Comparison of ENCODE assay signal across 24 mouse cellular contexts in the genomic region with DNA sequence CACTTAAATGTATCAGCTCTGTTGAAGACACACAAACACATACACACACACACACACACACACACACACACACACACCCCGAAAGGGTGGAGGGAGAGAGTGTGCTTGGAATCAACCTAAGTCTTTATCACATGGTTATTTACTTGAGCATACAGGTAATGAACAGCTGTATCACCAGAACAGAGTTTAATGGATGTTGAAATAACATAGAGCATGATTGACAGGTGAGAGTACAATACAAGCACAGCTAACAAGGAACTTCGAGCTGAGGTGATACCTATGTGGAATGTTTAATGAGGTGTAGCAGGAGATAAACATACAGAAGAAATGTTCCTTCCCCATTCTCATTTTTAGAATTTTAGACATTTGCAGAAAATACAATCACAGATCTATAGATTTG.
"Had no signal": no experiment of that assay in that cellular context is flagged by ENCODE, and none has a peak within 500 bp of the region (broad histone marks: within the 10 kb centered on the region; RNA-seq: fewer than 3 reads in every experiment).

No protein-coding gene starts in this region.

- H3K9me3 ChIP-seq: liver, embryonic 13.5 days; liver, embryonic 15.5 days; lung, embryonic 15.5 days; megakaryocyte, embryonic 14.5 days; midbrain, embryonic 13.5 days; midbrain, embryonic 15.5 days; neural tube, embryonic 13.5 days; neural tube, embryonic 15.5 days; stomach, embryonic 15.5 days had no signal

- H3K36me3 ChIP-seq: liver, embryonic 13.5 days; liver, embryonic 15.5 days; lung, embryonic 15.5 days; midbrain, embryonic 13.5 days; midbrain, embryonic 15.5 days; neural tube, embryonic 13.5 days; neural tube, embryonic 15.5 days; stomach, embryonic 15.5 days had no signal

- H3K27me3 ChIP-seq: liver, embryonic 13.5 days; liver, embryonic 15.5 days; lung, embryonic 15.5 days; megakaryocyte, embryonic 14.5 days; midbrain, embryonic 13.5 days; midbrain, embryonic 15.5 days; neural tube, embryonic 13.5 days; neural tube, embryonic 15.5 days; stomach, embryonic 15.5 days had no signal

- H3K27ac ChIP-seq: liver, embryonic 13.5 days; liver, embryonic 15.5 days; lung, embryonic 15.5 days; macrophage; midbrain, embryonic 13.5 days; midbrain, embryonic 15.5 days; neural tube, embryonic 13.5 days; neural tube, embryonic 15.5 days; stomach, embryonic 15.5 days had no signal

- H3K4me2 ChIP-seq: liver, embryonic 13.5 days; liver, embryonic 15.5 days; lung, embryonic 15.5 days; midbrain, embryonic 11.5 days; midbrain, embryonic 13.5 days; midbrain, embryonic 15.5 days; neural tube, embryonic 13.5 days; neural tube, embryonic 15.5 days; stomach, embryonic 15.5 days had no signal

- H3K9ac ChIP-seq: liver, embryonic 13.5 days; liver, embryonic 15.5 days; liver, postnatal 0 days; lung, embryonic 15.5 days; midbrain, embryonic 13.5 days; midbrain, embryonic 15.5 days; neural tube, embryonic 13.5 days; neural tube, embryonic 15.5 days; stomach, embryonic 15.5 days had no signal

- H3K4me3 ChIP-seq: liver, embryonic 13.5 days; liver, embryonic 15.5 days; lung, embryonic 15.5 days; megakaryocyte, embryonic 14.5 days; midbrain, embryonic 13.5 days; midbrain, embryonic 15.5 days; neural tube, embryonic 13.5 days; neural tube, embryonic 15.5 days; stomach, embryonic 15.5 days had no signal

- ATAC-seq: liver, postnatal 0 days; lung, postnatal 0 days; midbrain, embryonic 13.5 days; midbrain, embryonic 15.5 days had no signal

- H3K4me1 ChIP-seq: lung, embryonic 15.5 days; midbrain, embryonic 13.5 days; midbrain, embryonic 15.5 days; neural tube, embryonic 13.5 days; neural tube, embryonic 15.5 days; stomach, embryonic 15.5 days had no signal

- DNase-seq: liver, embryonic 13.5 days; liver, postnatal 0 days; lung, adult 2 months; lung, postnatal 14 days; lung, postnatal 36 days; retina, postnatal 1 day; right cerebral cortex, adult 18-20 months; right cerebral cortex, postnatal 25 days; right cerebral cortex, postnatal 4 days; spleen, adult 18-20 months; thymus, adult 18-20 months; thymus, postnatal 14 days; thymus, postnatal 36 days had no signal
